Mouse (Mus musculus) heart, adult 11 months (tissue): ENCODE measurements around the gene B9d2.

Experiments used
- DNase-seq: peaks from one replicate; pipeline ENCODE4 v3.0.0; 2022

The B9d2 gene

GRCm38 (mm10) chr7:25680514-25681258, at the start of gene B9d2:
Gene B9d2 (plus strand): TSS chr7:25680780.
- DNase-seq: peak; percentile 100

GRCm38 (mm10) chr7:25632679-25633078, 47.9 kb upstream of the B9d2 start:
- peak; percentile 95 for DNase-seq

- DNase-seq: peak; percentile 96
Observed at GRCm38 (mm10) chr7:25636373-25636772, 44.2 kb upstream of the B9d2 start.

- peak; percentile 93 for DNase-seq
Observed at GRCm38 (mm10) chr7:25637099-25637498, 43.5 kb upstream of the B9d2 start.

- no peak for DNase-seq
Observed at GRCm38 (mm10) chr7:25639754-25640153, 40.8 kb upstream of the B9d2 start.

- peak; percentile 93 for DNase-seq
Observed at GRCm38 (mm10) chr7:25644136-25644535, 36.4 kb upstream of the B9d2 start.

- no peak for DNase-seq
Observed at GRCm38 (mm10) chr7:25644631-25645030, 35.9 kb upstream of the B9d2 start.

GRCm38 (mm10) chr7:25645074-25645473, 35.5 kb upstream of the B9d2 start:
- no peak for DNase-seq

GRCm38 (mm10) chr7:25647574-25648123, 32.9 kb upstream of the B9d2 start:
- DNase-seq: no peak

- no peak for DNase-seq
Observed at GRCm38 (mm10) chr7:25649839-25650238, 30.7 kb upstream of the B9d2 start.

- peak; percentile 93 for DNase-seq
Observed at GRCm38 (mm10) chr7:25651281-25651680, 29.3 kb upstream of the B9d2 start.

GRCm38 (mm10) chr7:25652244-25652759, 28.3 kb upstream of the B9d2 start:
- no peak for DNase-seq

- DNase-seq: peak; percentile 93
Observed at GRCm38 (mm10) chr7:25655601-25656428, 24.8 kb upstream of the B9d2 start.

GRCm38 (mm10) chr7:25657785-25658184, 22.8 kb upstream of the B9d2 start:
- no peak for DNase-seq

- peak; percentile 100 for DNase-seq
Observed at GRCm38 (mm10) chr7:25658657-25659472, 21.7 kb upstream of the B9d2 start, which contains the start of the genes Bckdha and Exosc5. Gene Bckdha (minus strand): TSS chr7:25658981. Gene Exosc5 (plus strand): TSS chr7:25659164.

GRCm38 (mm10) chr7:25666381-25666780, 14.2 kb upstream of the B9d2 start:
- no peak for DNase-seq

GRCm38 (mm10) chr7:25669158-25669557, 11.4 kb upstream of the B9d2 start:
- DNase-seq: no peak

GRCm38 (mm10) chr7:25669631-25670030, 10.9 kb upstream of the B9d2 start:
- no peak for DNase-seq

GRCm38 (mm10) chr7:25670096-25670495, 10.5 kb upstream of the B9d2 start:
- no peak for DNase-seq

GRCm38 (mm10) chr7:25671686-25672085, 8.9 kb upstream of the B9d2 start:
- peak; percentile 83 for DNase-seq

- DNase-seq: no peak
Observed at GRCm38 (mm10) chr7:25672442-25672841, 8.1 kb upstream of the B9d2 start.

GRCm38 (mm10) chr7:25674297-25674696, 6.3 kb upstream of the B9d2 start:
- DNase-seq: peak; percentile 84
